Mouse (Mus musculus) MEL (cell line): ENCODE data around the gene Tox2.

ENCODE experiments used
- CTCF ChIP-seq, 3 experiments: IDR thresholded peaks in 2 of 3; conservative IDR thresholded peaks in 1 of 3; 2 replicates each; pipeline ENCODE4 v1.5.1; 2011 to 2012; ENCODE audit warnings: low read length in 3 of 3, low read depth in 2 of 3, mild to moderate bottlenecking in 2 of 3, improper control_type of control experiment in 1 of 3, inconsistent platforms in 1 of 3, mixed read lengths in 1 of 3, moderate library complexity in 1 of 3; ENCODE audit not compliant: control insufficient read depth in 1 of 3, insufficient read depth in 1 of 3, poor library complexity in 1 of 3, severe bottlenecking in 1 of 3
- ETS1 ChIP-seq: IDR thresholded peaks from 2 replicates; pipeline ENCODE4 v1.6.1; 2012; ENCODE audit warnings: low read depth, mild to moderate bottlenecking, inconsistent platforms, low read length, improper control_type of control experiment, moderate library complexity
- GABPA ChIP-seq: IDR thresholded peaks from 2 replicates; pipeline ENCODE4 v1.6.1; 2012; ENCODE audit warnings: low read depth, mild to moderate bottlenecking, inconsistent platforms, low read length, improper control_type of control experiment, moderate library complexity
- HCFC1 ChIP-seq: IDR thresholded peaks from 2 replicates; pipeline ENCODE4 v1.6.1; 2012; ENCODE audit warnings: low read depth, mild to moderate bottlenecking, inconsistent platforms, low read length, improper control_type of control experiment, moderate library complexity
- MXI1 ChIP-seq: IDR thresholded peaks from 2 replicates; pipeline ENCODE4 v1.6.1; 2011; ENCODE audit warnings: mild to moderate bottlenecking, low read depth, low read length, improper control_type of control experiment
- POLR2A ChIP-seq, 2 experiments: IDR thresholded peaks; 2 replicates each; pipeline ENCODE4 v1.6.1; 2011 to 2012; ENCODE audit warnings: low read length in 2 of 2, mild to moderate bottlenecking in 2 of 2, control low read depth in 1 of 2, improper control_type of control experiment in 1 of 2, low read depth in 1 of 2, moderate library complexity in 1 of 2; ENCODE audit not compliant: control insufficient read depth in 1 of 2, insufficient read depth in 1 of 2, poor library complexity in 1 of 2
- POLR2AphosphoS5 ChIP-seq: IDR thresholded peaks from 2 replicates; pipeline ENCODE4 v1.6.1; 2012; ENCODE audit warnings: low read depth, borderline replicate concordance, mild to moderate bottlenecking, inconsistent platforms, low read length, moderate library complexity, mixed read lengths
- SIN3A ChIP-seq: IDR thresholded peaks from 2 replicates; pipeline ENCODE4 v1.6.1; 2012; ENCODE audit warnings: low read length, improper control_type of control experiment, inconsistent platforms
- USF1 ChIP-seq: IDR thresholded peaks from 2 replicates; pipeline ENCODE4 v1.6.1; 2014; ENCODE audit warnings: low read depth, mild to moderate bottlenecking, inconsistent platforms, low read length, improper control_type of control experiment, moderate library complexity
- ZC3H11A ChIP-seq: IDR thresholded peaks from 2 replicates; pipeline ENCODE4 v1.6.1; 2012; ENCODE audit warnings: low read depth, mild to moderate bottlenecking, inconsistent platforms, low read length, improper control_type of control experiment
- ZKSCAN1 ChIP-seq: IDR thresholded peaks from 2 replicates; pipeline ENCODE4 v1.6.1; 2012; ENCODE audit warnings: low read depth, mild to moderate bottlenecking, inconsistent platforms, low read length, improper control_type of control experiment, moderate library complexity

DNA sequence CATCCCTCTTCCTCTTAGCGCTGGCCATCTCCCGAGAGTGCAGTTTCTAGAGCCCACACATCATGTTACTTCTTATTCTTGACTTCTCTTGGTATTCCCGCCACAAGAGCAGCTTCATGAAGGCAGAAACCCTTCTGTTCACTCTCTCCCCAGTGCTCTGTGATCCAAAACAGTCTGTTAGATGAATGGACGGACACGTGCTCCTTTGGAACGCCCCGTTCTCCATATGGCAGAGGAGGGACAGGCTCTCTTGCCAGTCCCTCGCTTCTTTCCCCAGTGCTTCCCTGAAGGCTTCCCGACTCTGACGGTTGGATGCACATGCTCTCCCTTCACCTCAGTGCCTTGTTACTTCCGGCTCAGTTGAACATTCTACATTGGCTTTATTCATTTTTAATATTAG is 15.4 kb upstream of the Tox2 start:
- no peak for TF ChIP-seq MXI1
- no peak for TF ChIP-seq CTCF (IDR thresholded peaks at IDR 0.05 in 2 of 3, conservative IDR thresholded peaks at IDR 0.05 in 1 of 3; ENCODE audit: control insufficient read depth in 1 of 3, insufficient read depth in 1 of 3, low read depth in 2 of 3, low read length in 3 of 3, poor library complexity in 1 of 3, severe bottlenecking in 1 of 3)
- TF ChIP-seq ETS1: no peak
- no peak for TF ChIP-seq POLR2AphosphoS5
- no peak for TF ChIP-seq HCFC1
- TF ChIP-seq POLR2A (IDR thresholded peaks at IDR 0.05; ENCODE audit: control insufficient read depth in 1 of 2, insufficient read depth in 1 of 2, low read depth in 1 of 2, low read length in 2 of 2, poor library complexity in 1 of 2): no peak
- TF ChIP-seq SIN3A: no peak
- no peak for TF ChIP-seq ZC3H11A
- TF ChIP-seq GABPA: no peak
- no peak for TF ChIP-seq ZKSCAN1
- no peak for TF ChIP-seq USF1
